Mouse (Mus musculus) embryonic stem cell, embryonic (primary cell): ENCODE results near the gene Zfp148.
"Not testable (repeated sequence)": the region's sequence is repeated elsewhere in the genome, so short reads cannot be mapped to it uniquely, and the experiment has no call there.

Source experiments
- CTCF ChIA-PET, 4 experiments: fragments of 300-600 bp in 2 of 4; fragments of 350-600 bp in 2 of 4; sonication (Branson Sonifier 250); formaldehyde crosslinking; loops; one replicate each; lab custom pipeline; 2022; ENCODE audit warnings: inconsistent platforms in 2 of 4; lab: Charles Lee
- POLR2A ChIA-PET, 4 experiments: fragments of 300-600 bp in 2 of 4; fragments of 350-600 bp in 2 of 4; sonication (Branson Sonifier 250); formaldehyde crosslinking; loops; one replicate each; lab custom pipeline; 2022; ENCODE audit warnings: antibody characterized with exemption in 4 of 4, inconsistent platforms in 1 of 4; lab: Charles Lee

Gene Zfp148

DNA sequence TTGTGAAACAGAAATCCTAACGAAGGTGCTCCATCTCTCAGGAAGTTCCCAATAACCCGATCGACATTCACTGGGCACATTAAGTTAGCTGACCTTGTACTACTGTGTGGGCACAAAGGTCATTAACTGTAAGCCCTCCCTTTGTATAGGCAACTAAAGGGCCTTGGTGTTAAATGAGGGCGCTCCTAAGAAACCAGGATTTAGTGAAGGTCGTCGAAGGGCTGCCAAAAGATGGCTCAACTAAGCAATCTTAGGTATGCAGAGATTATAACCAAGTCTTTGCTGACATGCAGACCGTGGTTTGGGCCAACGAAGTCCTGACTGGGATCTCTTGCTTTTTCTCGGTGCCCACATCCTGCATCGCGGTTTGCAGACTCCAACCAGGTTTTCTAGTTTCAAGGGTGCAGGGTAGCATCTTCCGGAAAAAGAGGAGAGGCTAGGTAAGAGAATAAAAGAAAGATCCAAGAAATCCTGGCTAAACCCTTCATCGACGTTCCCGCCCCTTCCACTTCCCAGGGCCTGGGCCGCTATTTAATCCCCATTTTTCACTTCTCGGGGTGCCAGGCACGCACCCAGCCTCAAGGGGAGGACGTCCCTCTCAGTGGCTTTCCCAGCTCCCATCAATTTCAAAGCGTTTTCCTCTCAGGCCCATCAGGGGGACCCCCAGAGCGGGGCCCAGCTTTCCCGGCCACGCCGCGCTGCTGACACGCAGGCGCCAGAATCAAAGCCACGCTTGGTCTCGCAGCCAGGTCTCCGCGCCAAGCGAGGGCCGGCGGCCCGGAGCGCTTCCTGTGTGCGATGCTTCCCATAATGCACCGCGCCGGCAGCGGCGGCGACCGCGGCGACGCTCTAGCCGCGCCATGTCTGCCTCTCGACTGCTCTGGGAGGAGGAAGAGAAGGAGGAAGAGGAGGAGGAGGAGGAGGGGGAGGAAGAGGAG, at the start of gene Zfp148:
Gene Zfp148, plus strand, starts transcription at position 893 of the 938 bp plus-strand sequence.
- POLR2A ChIA-PET, result interaction anchor here in 3 of 4 experiments (0.6 to 2.1 kb wide), 20 partner anchors 8 to 383 kb away, joined by 3 to 11 read pairs (median 3); partner anchors contain the start of gene Snx4 (in 1 of the 3)
- CTCF ChIA-PET, result not testable (repeated sequence)

DNA sequence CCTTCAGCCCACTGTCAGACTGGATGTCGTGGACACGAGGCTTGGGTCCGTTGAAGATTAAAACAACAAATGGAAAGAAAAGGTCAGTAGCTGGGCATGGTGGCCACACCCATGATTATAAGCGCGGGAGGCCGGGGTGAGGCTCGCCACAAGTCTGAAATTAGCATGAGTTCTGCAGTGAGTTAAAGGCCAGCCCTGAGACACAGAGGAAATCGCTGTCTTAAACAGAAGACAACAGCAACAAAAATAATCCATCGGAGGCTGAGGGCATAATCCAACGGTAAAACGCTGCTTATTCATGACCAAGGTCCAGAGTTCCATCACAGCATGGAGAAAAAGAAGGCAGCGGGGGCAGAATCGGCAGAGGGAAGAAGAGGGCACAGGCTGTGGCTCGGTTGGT, 47.6 kb upstream of the Zfp148 start:
- ChIA-PET POLR2A (no interaction called here), CTCF (no interaction called here)

DNA sequence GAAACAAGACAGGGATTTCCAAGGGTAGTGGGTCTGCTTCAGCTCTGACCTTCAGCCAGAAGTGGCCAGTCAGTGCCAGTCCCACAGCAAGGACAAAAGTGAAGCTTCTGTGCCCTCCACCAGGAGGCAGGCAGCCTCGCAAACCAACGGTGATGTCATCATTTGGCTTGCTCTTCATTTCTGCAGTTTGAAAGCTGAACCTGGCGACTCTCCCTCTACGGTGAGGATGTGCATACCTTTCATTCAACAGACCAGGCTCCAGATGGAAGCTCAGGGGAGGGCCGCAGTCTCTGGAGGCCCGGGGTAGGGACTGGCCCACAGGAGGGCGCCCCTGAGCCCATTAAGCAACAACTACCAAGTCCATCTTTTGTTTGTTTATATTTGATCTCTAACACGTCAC, 43.5 kb upstream of the Zfp148 start:
- ChIA-PET POLR2A (interaction anchor here (0.5 to 4.0 kb wide), 49 partner anchors 9 to 1870 kb away, joined by 3 to 33 read pairs (median 3); partner anchors contain the start of genes Pcyt1a (in 1 of the 4) and Slc12a8 (in 1 of the 4)), CTCF (interaction anchor here (0.5 to 2.3 kb wide), 71 partner anchors 8 to 1913 kb away, joined by 3 to 20 read pairs (median 4); partner anchors contain the start of genes Osbpl11 (in 1 of the 4), Slc12a8 (in 1 of the 4) and Snx4 (in 1 of the 4))

DNA sequence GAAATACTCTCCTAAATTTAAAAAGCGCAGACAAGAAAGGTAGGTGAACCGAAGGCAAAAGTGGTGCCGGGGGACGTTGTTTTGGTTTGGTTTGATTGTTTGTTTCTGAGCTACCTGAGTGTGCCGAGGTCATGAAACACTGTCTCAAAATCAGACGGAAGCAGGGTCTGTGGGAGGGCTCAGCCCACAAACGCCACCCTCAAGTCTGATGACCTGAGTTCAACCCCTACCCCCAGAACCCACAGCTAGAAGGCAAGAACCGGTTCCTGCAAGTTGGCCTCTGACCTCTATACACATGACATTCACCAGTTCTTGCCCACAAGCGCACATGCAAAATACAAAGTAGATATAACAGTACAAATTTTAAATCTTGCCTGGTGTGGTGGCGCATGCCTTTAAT, 43.0 kb upstream of the Zfp148 start:
- ChIA-PET POLR2A (interaction anchor here (0.5 to 4.0 kb wide), 40 partner anchors 9 to 1870 kb away, joined by 3 to 33 read pairs (median 4); partner anchors contain the start of gene Slc12a8 (in 1 of the 4)), CTCF (interaction anchor here (0.6 to 2.3 kb wide), 52 partner anchors 9 to 1638 kb away, joined by 3 to 20 read pairs (median 4); partner anchors contain the start of gene Osbpl11 (in 1 of the 4))

DNA sequence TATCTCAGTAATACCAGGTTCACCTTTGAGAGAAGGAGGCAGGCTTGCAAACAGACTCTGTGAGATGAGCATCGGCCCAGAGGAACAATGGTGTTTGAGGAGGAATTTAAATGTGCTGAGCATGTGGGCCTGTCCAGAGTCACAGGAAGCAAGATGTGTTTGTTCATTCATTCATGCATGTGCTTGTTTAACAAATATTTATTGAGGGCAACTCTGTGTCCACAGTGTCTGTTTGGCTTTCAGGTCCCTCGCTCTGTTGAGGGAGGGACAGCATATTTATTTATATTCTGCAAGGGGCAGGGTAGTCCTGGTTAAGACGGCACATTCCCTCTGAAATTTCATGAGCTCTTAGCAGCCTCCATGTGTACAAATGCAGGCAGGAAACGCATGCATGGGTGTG, 42.1 kb upstream of the Zfp148 start:
- CTCF ChIA-PET, result interaction anchor here in 3 of 4 experiments (0.7 to 2.3 kb wide), 5 partner anchors 12 to 317 kb away, joined by 3 to 20 read pairs (median 3); no protein-coding TSS in a partner anchor
- POLR2A ChIA-PET, result interaction anchor here in 2 of 4 experiments (1.5 to 4.0 kb wide), 6 partner anchors 11 to 40 kb away, joined by 3 to 33 read pairs (median 8); no protein-coding TSS in a partner anchor

DNA sequence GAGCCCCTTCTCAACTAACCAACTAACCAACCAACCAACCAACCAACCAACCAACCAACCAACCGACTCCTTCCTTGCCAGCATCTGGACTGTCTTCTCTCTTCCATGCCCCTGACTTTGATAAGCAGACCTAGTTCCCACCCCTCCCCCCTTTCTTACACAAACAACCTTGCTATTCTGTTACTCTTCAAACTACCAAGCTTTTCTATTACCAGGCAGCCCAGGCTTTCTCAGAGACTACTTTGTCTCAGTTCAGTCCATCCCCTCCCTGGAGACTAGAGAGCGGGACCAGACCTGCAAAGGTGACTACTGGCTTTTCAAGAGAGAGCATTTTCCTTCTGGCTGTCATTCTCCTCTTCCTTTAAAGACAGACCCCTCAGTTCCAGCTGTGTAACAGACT, 41.2 kb upstream of the Zfp148 start:
- ChIA-PET CTCF (interaction anchor here in 1 of 4 experiments (0.6 kb wide), 1 partner anchor 22 kb away, joined by 5 read pairs; no protein-coding TSS in a partner anchor), POLR2A (interaction anchor here (0.6 to 4.0 kb wide), 6 partner anchors 12 to 293 kb away, joined by 3 to 33 read pairs (median 4); no protein-coding TSS in a partner anchor)

DNA sequence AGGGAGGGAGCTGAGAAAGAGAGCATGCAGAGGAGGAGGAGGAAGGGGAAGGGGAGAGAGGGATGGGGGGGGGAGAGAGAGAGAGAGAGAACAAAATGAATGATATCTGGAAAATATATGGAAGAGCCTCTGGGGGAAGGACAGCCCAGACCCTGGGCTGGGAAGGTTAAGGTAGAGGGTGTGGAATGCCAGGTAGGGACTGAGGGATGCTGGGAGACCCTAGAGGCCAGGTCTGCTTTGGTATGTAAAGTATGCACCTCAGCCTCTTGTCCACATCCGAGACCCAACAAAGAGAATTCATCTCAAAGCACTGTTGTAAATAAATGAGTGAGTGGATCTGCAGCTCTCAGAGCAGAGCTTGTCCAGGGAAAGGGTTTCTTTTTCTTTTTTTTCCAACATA, 38.3 kb upstream of the Zfp148 start:
- POLR2A ChIA-PET, result interaction anchor here in 1 of 4 experiments (0.9 to 1.2 kb wide), 2 partner anchors 37 to 45 kb away, joined by 3 read pairs; no protein-coding TSS in a partner anchor
- CTCF ChIA-PET, result no interaction called here

DNA sequence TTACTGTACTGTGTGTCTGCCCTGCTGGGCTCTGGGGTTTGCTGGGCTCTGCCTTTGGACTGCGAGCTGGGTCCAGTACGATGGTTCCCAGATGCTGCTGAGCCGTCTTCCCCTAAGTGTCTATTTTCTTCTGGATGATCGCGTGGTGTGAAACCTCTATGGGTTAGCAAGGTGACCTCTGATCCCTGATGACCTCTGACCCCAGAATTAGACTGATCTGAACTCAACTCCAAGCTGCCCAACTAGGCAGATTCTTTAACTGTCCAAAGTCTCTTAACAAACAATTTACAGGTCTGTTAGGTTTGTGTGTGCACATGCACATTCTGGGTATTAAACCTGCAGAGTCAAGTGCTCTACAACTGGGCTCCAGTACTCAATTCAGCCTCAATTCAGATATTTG, 37.5 kb upstream of the Zfp148 start:
- CTCF ChIA-PET, result no interaction called here
- POLR2A ChIA-PET, result interaction anchor here in 2 of 4 experiments (0.7 to 1.2 kb wide), 3 partner anchors 24 to 44 kb away, joined by 3 to 5 read pairs (median 3); no protein-coding TSS in a partner anchor

DNA sequence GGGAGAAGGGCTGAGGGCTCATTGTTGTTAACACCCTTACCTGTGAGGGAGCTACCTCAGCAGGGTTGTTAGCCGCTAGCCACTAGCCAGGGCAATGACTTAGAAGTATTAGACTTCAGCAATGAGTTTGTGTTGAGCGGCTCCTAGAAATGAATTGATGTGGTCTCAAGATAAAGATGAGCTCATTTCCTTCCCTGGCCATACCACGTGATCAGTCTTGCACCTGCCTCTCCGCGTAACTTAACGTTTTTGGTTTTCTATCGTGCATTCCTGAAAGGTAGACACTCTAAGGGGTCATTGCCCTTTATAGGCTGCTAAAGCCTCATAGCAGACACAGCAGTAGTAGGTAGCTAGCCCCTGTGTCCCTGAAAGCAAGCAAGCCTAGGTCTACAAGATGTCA, 37.0 kb upstream of the Zfp148 start:
- CTCF ChIA-PET, result no interaction called here
- POLR2A ChIA-PET, result interaction anchor here in 2 of 4 experiments (0.7 to 1.2 kb wide), 2 partner anchors 23 to 32 kb away, joined by 3 to 5 read pairs; no protein-coding TSS in a partner anchor

DNA sequence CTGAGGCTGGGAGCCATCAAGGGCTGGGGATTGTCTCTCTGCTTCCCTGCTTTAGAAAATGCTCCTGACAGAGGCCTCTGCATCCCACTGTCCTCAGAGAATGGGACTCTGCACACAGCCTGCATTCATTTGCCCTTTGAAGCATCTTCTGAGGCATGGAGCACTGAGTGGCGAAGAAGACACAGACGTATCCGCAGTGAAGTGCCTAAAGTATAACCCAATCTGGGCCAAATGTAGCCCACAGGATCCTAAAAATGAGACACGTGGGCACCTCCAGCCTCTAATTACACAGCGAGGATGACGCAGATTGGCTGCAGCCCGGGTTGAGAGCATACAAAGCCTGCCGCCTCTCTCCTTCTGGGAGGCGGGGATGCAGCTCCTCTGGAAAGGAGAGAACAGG, 36.3 kb upstream of the Zfp148 start:
- ChIA-PET POLR2A (interaction anchor here in 1 of 4 experiments (0.5 to 1.5 kb wide), 3 partner anchors 23 to 553 kb away, joined by 4 to 5 read pairs (median 4); no protein-coding TSS in a partner anchor), CTCF (interaction anchor here in 1 of 4 experiments (0.6 kb wide), 1 partner anchor 631 kb away, joined by 3 read pairs; no protein-coding TSS in a partner anchor)

DNA sequence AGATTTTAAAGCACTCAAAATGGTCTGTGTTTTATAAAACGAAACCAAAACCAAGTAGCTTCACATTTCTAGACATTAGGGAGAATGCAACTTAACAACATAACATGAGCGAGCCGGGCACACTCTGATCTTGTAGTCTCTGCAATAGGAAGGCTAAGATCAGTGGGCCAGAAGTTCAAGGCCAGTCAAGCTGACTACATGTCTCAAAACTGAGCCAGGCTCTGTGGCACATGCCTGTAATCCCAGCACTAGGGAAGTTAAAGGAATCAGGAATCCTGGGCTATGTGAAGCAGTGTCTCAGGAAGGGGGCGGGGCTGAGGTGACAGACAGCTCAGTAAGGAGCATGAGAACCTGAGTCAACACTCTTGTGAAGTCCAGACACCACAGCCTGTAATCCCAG, 35.8 kb upstream of the Zfp148 start:
- POLR2A ChIA-PET, result interaction anchor here in 1 of 4 experiments (0.6 to 1.5 kb wide), 2 partner anchors 39 to 48 kb away, joined by 4 read pairs; no protein-coding TSS in a partner anchor
- CTCF ChIA-PET, result interaction anchor here in 2 of 4 experiments (0.6 kb wide), 2 partner anchors 336 to 631 kb away, joined by 3 read pairs; no protein-coding TSS in a partner anchor

DNA sequence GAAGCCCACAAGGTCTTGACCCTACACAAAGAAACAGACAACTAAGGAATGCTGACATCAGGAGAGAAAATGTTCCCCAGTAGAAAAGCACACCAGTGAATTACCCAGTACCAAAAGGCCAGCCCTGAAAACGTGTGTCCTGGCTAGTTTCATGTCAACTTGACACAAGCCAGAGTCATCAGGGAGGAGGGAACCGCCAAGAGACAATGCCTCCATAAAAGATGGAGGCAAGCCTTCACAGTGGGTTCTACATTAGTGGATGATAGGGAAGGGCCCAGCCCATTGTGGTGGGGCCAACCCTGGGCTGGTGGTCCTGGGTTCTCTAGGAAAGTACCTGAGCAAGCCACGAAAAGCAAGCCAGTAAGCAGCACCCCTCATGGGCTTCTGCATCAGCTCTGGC, 34.3 kb upstream of the Zfp148 start:
- POLR2A ChIA-PET, result interaction anchor here in 1 of 4 experiments (0.7 kb wide), 1 partner anchor 40 kb away, joined by 5 read pairs; no protein-coding TSS in a partner anchor

DNA sequence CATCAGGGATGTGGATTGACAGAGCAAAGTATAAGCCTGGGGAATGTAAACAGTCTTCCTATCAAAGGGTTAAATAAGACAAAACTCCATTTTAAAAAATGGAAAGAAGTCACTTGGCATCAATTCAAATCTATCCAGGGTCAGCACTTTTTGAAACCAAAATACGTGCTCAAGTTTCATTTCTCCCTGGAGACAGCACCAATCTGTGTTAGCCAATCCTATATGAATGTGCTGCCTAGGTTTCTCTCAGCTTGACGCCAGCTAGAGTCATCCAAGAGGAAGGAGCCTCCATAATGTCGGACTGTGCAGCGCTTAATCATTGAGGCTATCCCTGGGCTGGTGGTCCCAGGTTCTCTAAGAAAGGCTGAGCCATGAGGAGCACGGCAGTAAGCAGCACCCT, 33.5 kb upstream of the Zfp148 start:
- ChIA-PET CTCF (interaction anchor here in 1 of 4 experiments (1.9 kb wide), 1 partner anchor 10 kb away, joined by 6 read pairs; no protein-coding TSS in a partner anchor), POLR2A (interaction anchor here in 1 of 4 experiments (0.9 to 1.5 kb wide), 4 partner anchors 10 to 43 kb away, joined by 3 to 4 read pairs (median 3); no protein-coding TSS in a partner anchor)

More for the DNA sequence above, 34.3 kb upstream of the Zfp148 start:
- CTCF ChIA-PET, result interaction anchor here in 1 of 4 experiments (1.9 kb wide), 1 partner anchor 9 kb away, joined by 6 read pairs; no protein-coding TSS in a partner anchor

DNA sequence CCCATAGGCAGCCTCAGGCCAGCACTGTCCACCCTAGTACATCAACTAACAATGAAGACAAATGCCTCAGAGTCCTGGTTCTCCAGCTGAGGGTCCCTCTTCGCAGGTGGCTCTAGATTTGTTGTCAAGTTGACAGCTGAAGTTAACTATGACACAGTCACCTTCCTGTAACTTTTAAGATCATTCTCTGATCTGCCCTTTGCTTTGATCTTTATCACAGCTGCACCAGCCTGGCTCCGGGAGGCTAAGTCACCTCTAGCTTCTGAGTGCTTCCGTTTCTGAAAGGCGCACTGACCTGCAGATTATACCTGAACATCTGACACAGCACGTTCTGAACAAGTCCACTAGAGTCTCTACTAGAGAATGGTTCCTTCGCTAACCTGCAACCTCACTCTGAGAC, 22.8 kb upstream of the Zfp148 start:
- ChIA-PET POLR2A (interaction anchor here in 2 of 4 experiments (0.9 to 2.0 kb wide), 4 partner anchors 10 to 155 kb away, joined by 3 to 7 read pairs (median 3); no protein-coding TSS in a partner anchor), CTCF (interaction anchor here in 3 of 4 experiments (0.6 to 1.4 kb wide), 4 partner anchors 21 to 257 kb away, joined by 4 read pairs; no protein-coding TSS in a partner anchor)

DNA sequence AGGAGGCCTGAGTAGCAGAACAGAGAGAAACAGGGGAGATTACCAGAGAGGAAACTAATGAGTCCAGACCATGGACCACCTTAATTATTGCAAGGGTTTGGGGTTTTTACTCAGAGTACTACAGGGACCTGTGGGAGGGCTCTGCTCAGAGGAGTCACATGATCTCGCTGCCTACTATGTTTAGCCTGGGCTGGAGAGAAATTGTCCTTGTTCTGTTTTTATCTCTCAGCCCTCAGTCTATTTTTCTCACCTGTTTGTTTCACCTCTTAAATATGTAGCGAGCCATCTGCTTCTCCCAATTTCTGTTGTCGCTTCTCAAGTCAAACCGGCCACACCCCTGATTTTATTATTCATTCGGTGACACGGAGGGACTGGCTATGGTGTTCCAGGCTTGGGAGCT, 14.9 kb upstream of the Zfp148 start:
- POLR2A ChIA-PET, result interaction anchor here in 3 of 4 experiments (1.0 to 1.8 kb wide), 4 partner anchors 9 to 29 kb away, joined by 3 to 4 read pairs (median 3); no protein-coding TSS in a partner anchor
- CTCF ChIA-PET, result interaction anchor here in 1 of 4 experiments (0.5 kb wide), 1 partner anchor 187 kb away, joined by 6 read pairs; no protein-coding TSS in a partner anchor

DNA sequence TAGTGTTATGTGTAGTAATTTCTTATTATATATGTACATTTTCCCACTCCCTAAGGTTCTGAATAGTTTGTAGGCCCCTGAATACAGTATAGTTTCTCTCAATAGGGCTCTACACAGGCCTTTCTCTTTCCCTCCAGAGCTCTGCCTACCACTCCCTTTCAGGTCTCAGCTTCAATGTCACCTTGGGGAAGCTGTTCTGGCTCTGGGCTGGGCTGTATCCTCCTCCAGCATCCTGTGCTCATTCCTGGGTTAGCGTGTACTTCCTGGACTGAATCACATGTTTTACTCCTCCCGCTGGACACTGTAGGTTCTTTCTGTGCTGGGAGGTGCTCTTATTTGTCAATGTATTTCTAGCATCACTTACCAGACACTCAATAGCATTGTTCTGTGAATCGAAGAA, 12.0 kb upstream of the Zfp148 start:
- ChIA-PET POLR2A (interaction anchor here in 2 of 4 experiments (0.6 to 1.7 kb wide), 7 partner anchors 11 to 149 kb away, joined by 3 to 7 read pairs (median 3); partner anchors contain the start of gene Slc12a8 (in 1 of the 2)), CTCF (no interaction called here)

DNA sequence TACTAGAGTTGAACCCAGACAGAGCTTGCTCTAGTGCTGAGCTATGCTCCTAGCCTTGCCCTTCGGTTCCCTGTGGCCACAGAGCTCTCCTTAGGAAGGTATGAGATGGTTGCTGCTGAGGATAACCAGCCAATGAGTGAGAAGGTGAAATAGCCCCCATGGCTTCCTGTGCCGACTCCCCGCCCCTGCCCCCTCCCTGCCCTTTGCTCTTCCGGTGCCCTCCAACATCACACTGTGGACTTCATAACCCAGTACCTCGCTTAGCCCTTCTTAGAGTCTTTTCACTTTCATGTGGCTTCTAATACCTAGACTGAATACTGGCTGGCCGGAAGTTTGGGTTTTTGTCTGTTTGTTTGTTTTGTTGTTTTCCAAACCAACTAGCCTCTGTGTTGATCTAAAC, 9.8 kb upstream of the Zfp148 start:
- CTCF ChIA-PET, result interaction anchor here in 1 of 4 experiments (0.5 to 0.9 kb wide), 3 partner anchors 8 to 44 kb away, joined by 3 to 6 read pairs (median 3); no protein-coding TSS in a partner anchor
- POLR2A ChIA-PET, result interaction anchor here in 3 of 4 experiments (0.7 to 2.2 kb wide), 12 partner anchors 8 to 58 kb away, joined by 3 to 8 read pairs (median 3); no protein-coding TSS in a partner anchor
